Mouse (Mus musculus) erythroblast, embryonic 14.5 days (primary cell): ENCODE results near the gene Ccdc40.

ENCODE experiments used
- GATA1 ChIP-seq: IDR thresholded peaks from 2 replicates; pipeline ENCODE4 v1.6.1; 2012; ENCODE audit warnings: low read length, inconsistent platforms, mixed read lengths
- TAL1 ChIP-seq: IDR thresholded peaks from 3 replicates; pipeline ENCODE4 v1.6.1; 2012; ENCODE audit warnings: low read length, inconsistent platforms, mixed read lengths

GRCm38 (mm10) chr11:119223124-119223890 is 5.1 kb upstream of the Ccdc40 start:
- no peak for TF ChIP-seq GATA1
- TF ChIP-seq TAL1, result no peak
